ENCODE assay signal across 9 mouse cellular contexts in the genomic region with DNA sequence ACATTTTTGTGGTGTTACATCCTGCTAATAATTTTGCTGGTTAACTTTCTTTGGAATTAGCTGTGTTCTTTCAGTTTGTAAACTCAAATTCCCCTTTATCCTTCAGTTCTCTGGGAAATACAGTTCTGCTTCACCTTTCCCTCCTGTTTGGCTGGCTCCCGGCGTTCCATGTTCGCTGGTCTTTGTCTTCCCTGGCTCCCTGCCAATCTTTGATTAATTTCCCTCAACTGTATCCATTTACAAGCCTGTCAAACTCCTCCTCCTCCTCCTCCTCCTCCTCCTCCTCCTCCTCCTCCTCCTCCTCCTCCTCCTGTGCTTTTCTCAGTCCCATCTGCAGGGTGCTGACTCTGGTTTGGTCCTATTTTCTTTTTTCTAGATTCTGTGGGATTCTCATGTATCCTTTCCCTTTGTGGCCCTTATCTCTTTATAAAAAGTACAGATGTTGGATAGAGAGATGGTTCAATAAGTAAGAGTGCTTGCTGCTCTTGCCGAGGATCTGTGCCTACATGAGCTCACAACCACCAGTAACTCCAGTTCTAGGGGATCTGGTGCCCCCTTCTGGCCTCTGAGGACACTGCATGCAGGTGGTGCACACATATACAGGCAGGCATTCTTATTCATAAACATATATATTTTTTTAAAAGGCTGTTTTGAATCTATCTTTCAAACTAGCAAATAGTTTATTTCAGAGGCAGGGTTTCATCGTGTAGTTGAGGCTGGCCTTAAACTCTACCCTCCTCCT. TPM values are rescaled to one million over a fixed set of nuclear protein-coding genes. Genes with fewer than 3 reads are reported as not detected.
DNase-seq lines count a peak whose midpoint lies in the region; ATAC-seq and TF ChIP-seq lines count a peak whose summit lies in the region.
"Had no signal": no experiment of that assay in that cellular context is flagged by ENCODE, and none has a peak within 500 bp of the region (broad histone marks: within the 10 kb centered on the region; RNA-seq: fewer than 3 reads in every experiment).

No protein-coding gene starts in this region.

- H3K27ac ChIP-seq in forebrain, embryonic 13.5 days, result 0 out of 2 replicates have a peak overlapping the region, but pooled peaks have one; percentile 15
- no peak overlapping the region for H3K27ac ChIP-seq in forebrain, embryonic 16.5 days (ENCODE audit: low read length)
- H3K27ac ChIP-seq in bone marrow, adult 2 months (ENCODE audit: control insufficient read depth, insufficient read depth, low read depth, low read length, poor library complexity), result no peak overlapping the region
- H3K27ac ChIP-seq in hindbrain, embryonic 14.5 days, result no peak overlapping the region
- H3K27ac ChIP-seq: heart, embryonic 15.5 days had no signal

- peak; percentile 41 for DNase-seq in ovary, postnatal 14 days (ENCODE audit: low spot score)
- no peak for DNase-seq in ovary, adult 18-20 months (ENCODE audit: low spot score)
- DNase-seq in hindbrain, embryonic 14.5 days (ENCODE audit: low spot score), result peak; percentile 63
- DNase-seq in lung, postnatal 10 days, result peak; percentile 70
- DNase-seq in testis, postnatal 14 days (ENCODE audit: low spot score), result peak; percentile 47

- no peak overlapping the region for H3K9ac ChIP-seq in forebrain, embryonic 13.5 days
- no peak overlapping the region for H3K9ac ChIP-seq in forebrain, embryonic 16.5 days (replicated peaks; ENCODE audit: low read depth, low read length)
- no peak overlapping the region for H3K9ac ChIP-seq in hindbrain, embryonic 14.5 days
- H3K9ac ChIP-seq: heart, embryonic 15.5 days had no signal

- 40% methylated on average over 5 of the region's 5 CpGs for WGBS in forebrain, embryonic 13.5 days
- 24% methylated on average over 5 of the region's 5 CpGs for WGBS in forebrain, embryonic 16.5 days
- WGBS in bone marrow, adult 2 months, result 88% methylated on average over 5 of the region's 5 CpGs
- 45% methylated on average over 5 of the region's 5 CpGs for WGBS in hindbrain, embryonic 14.5 days

- H3K9me3 ChIP-seq in forebrain, embryonic 13.5 days (replicated peaks), result no peaks in the 10 kb centered on the region
- no peaks in the 10 kb centered on the region for H3K9me3 ChIP-seq in forebrain, embryonic 16.5 days (ENCODE audit: control insufficient read depth, low read length)
- H3K9me3 ChIP-seq in hindbrain, embryonic 14.5 days (ENCODE audit: control insufficient read depth, low read length), result no peaks in the 10 kb centered on the region
- H3K9me3 ChIP-seq: heart, embryonic 15.5 days had no signal

- peak; percentile 61; the same call in 1 of the 2 replicates for ATAC-seq in forebrain, embryonic 13.5 days
- no peak for ATAC-seq in forebrain, embryonic 16.5 days
- no peak for ATAC-seq in hindbrain, embryonic 14.5 days (ENCODE audit: low FRiP score)

- no peaks in the 10 kb centered on the region for H3K27me3 ChIP-seq in forebrain, embryonic 13.5 days
- no peaks in the 10 kb centered on the region for H3K27me3 ChIP-seq in forebrain, embryonic 16.5 days (replicated peaks; ENCODE audit: control insufficient read depth, insufficient read depth, low read length)
- H3K27me3 ChIP-seq in hindbrain, embryonic 14.5 days (ENCODE audit: control insufficient read depth, insufficient read depth, low read length), result no peaks in the 10 kb centered on the region
- H3K27me3 ChIP-seq: heart, embryonic 15.5 days had no signal

- peak; percentile 73 for TF ChIP-seq CTCF in bone marrow, adult 2 months (IDR thresholded peaks at IDR 0.05; ENCODE audit: control insufficient read depth, insufficient read depth, low read length)

- TF ChIP-seq POLR2A in bone marrow, adult 2 months (IDR thresholded peaks at IDR 0.05; ENCODE audit: borderline replicate concordance, control insufficient read depth, low read depth, low read length), result no peak

- H3K36me3 ChIP-seq in forebrain, embryonic 13.5 days (ENCODE audit: poor library complexity, severe bottlenecking), result peaks cover 73% of the 10 kb centered on the region
- H3K36me3 ChIP-seq in forebrain, embryonic 16.5 days (ENCODE audit: control insufficient read depth, insufficient read depth), result peaks cover 8% of the 10 kb centered on the region
- peaks cover 35% of the 10 kb centered on the region for H3K36me3 ChIP-seq in hindbrain, embryonic 14.5 days (replicated peaks; ENCODE audit: control insufficient read depth, insufficient read depth)

- no peak overlapping the region for H3K4me3 ChIP-seq in forebrain, embryonic 13.5 days
- H3K4me3 ChIP-seq in forebrain, embryonic 16.5 days (replicated peaks; ENCODE audit: low read length), result no peak overlapping the region
- H3K4me3 ChIP-seq in bone marrow, adult 2 months (replicated peaks; ENCODE audit: control insufficient read depth, low read depth, low read length), result no peak overlapping the region
- no peak overlapping the region for H3K4me3 ChIP-seq in hindbrain, embryonic 14.5 days (replicated peaks; ENCODE audit: low read length)
- H3K4me3 ChIP-seq: heart, embryonic 15.5 days had no signal

- peaks cover 10% of the 10 kb centered on the region for H3K4me1 ChIP-seq in forebrain, embryonic 13.5 days
- no peaks in the 10 kb centered on the region; the same call in 1 of the 2 replicates for H3K4me1 ChIP-seq in forebrain, embryonic 16.5 days (replicated peaks; ENCODE audit: control insufficient read depth, insufficient read depth, low read length)
- no peaks in the 10 kb centered on the region for H3K4me1 ChIP-seq in bone marrow, adult 2 months (ENCODE audit: control insufficient read depth, insufficient read depth, low read length)
- H3K4me1 ChIP-seq in hindbrain, embryonic 14.5 days (replicated peaks; ENCODE audit: control insufficient read depth, insufficient read depth, low read length), result no peaks in the 10 kb centered on the region
- H3K4me1 ChIP-seq: heart, embryonic 15.5 days had no signal

- no peak overlapping the region for H3K4me2 ChIP-seq in forebrain, embryonic 13.5 days
- H3K4me2 ChIP-seq in forebrain, embryonic 16.5 days (ENCODE audit: low read length), result no peak overlapping the region
- no peak overlapping the region for H3K4me2 ChIP-seq in hindbrain, embryonic 14.5 days (replicated peaks)
- H3K4me2 ChIP-seq: heart, embryonic 15.5 days had no signal

RNA-seq across cellular contexts. Expression of gene Dpy19l3, which starts 13.6 kb away (rescaled TPM):
- 31.3 and 40.2 TPM in 2 replicates for polyA plus RNA-seq in forebrain, embryonic 13.5 days (2015; fragmentation: Nextera tagmentation; extraction: Ambion mirVana)
- polyA plus RNA-seq in forebrain, embryonic 16.5 days (2015; fragmentation: Nextera tagmentation; extraction: Ambion mirVana), result 45.0 and 56.0 TPM in 2 replicates
- 1.8 and 3.1 TPM in 2 replicates for polyA plus RNA-seq in bone marrow, adult 2 months (2011; ENCODE audit: insufficient read depth, insufficient read length, low replicate concordance, missing spikeins)
- polyA plus RNA-seq in hindbrain, embryonic 14.5 days (2014; fragmentation: Nextera tagmentation; extraction: Ambion mirVana), result 57.5 and 61.0 TPM in 2 replicates
